Mouse (Mus musculus) embryo, embryonic 10 days (tissue): ENCODE measurements at regions not wholly inside any gene's neighbourhood (a gene's known extent, or its start where the extent isn't known, plus 50 kb on each side); places are given as distances from the start of the nearest gene placed in this dataset.
"Not testable (repeated sequence)": the region's sequence is repeated elsewhere in the genome, so short reads cannot be mapped to it uniquely, and the experiment has no call there.

ENCODE experiments used
- DNase-seq: peaks from one replicate; pipeline ENCODE4 v3.0.0-alpha.2; 2015; ENCODE audit warnings: low spot score

- no peak for DNase-seq
Observed at GRCm38 (mm10) chr3:6886200-6887052, 266.2 kb upstream of the 1700008P02Rik start.

- no peak for DNase-seq
Observed at GRCm38 (mm10) chr3:6883401-6883800, 263.2 kb upstream of the 1700008P02Rik start.

GRCm38 (mm10) chr3:6876265-6876664 is 256.0 kb upstream of the 1700008P02Rik start:
- DNase-seq = no peak

- DNase-seq = no peak
Observed at GRCm38 (mm10) chr3:6872170-6872569, 251.9 kb upstream of the 1700008P02Rik start.

GRCm38 (mm10) chr3:6871752-6872151 is 251.5 kb upstream of the 1700008P02Rik start:
- DNase-seq = no peak

GRCm38 (mm10) chr3:6866148-6866483 is 245.9 kb upstream of the 1700008P02Rik start:
- DNase-seq = no peak

GRCm38 (mm10) chr3:6865462-6866147 is 245.4 kb upstream of the 1700008P02Rik start:
- no peak for DNase-seq

- DNase-seq = no peak
Observed at GRCm38 (mm10) chr3:6859866-6860180, 239.6 kb upstream of the 1700008P02Rik start.

- DNase-seq = no peak
Observed at GRCm38 (mm10) chr3:6858982-6859865, 239.0 kb upstream of the 1700008P02Rik start.

GRCm38 (mm10) chr3:6819332-6819731 is 199.1 kb upstream of the 1700008P02Rik start:
- DNase-seq = peak; percentile 15

- DNase-seq = peak; percentile 52
Observed at GRCm38 (mm10) chr3:6812346-6812745, 192.1 kb upstream of the 1700008P02Rik start.

GRCm38 (mm10) chr3:6809381-6809950 is 189.2 kb upstream of the 1700008P02Rik start:
- no peak for DNase-seq

GRCm38 (mm10) chr3:6800092-6800716 is 180.0 kb upstream of the 1700008P02Rik start:
- not testable (repeated sequence) for DNase-seq

- no peak for DNase-seq
Observed at GRCm38 (mm10) chr3:6768506-6768905, 148.3 kb upstream of the 1700008P02Rik start.

- not testable (repeated sequence) for DNase-seq
Observed at GRCm38 (mm10) chr3:6768085-6768484, 147.8 kb upstream of the 1700008P02Rik start.

GRCm38 (mm10) chr3:6759172-6759571 is 138.9 kb upstream of the 1700008P02Rik start:
- DNase-seq = no peak

- no peak for DNase-seq
Observed at GRCm38 (mm10) chr3:6757562-6757961, 137.3 kb upstream of the 1700008P02Rik start.

GRCm38 (mm10) chr3:6750746-6751145 is 130.5 kb upstream of the 1700008P02Rik start:
- DNase-seq = not testable (repeated sequence)

- no peak for DNase-seq
Observed at GRCm38 (mm10) chr3:6731372-6732297, 111.4 kb upstream of the 1700008P02Rik start.

GRCm38 (mm10) chr3:6730066-6730465 is 109.8 kb upstream of the 1700008P02Rik start:
- no peak for DNase-seq

- no peak for DNase-seq
Observed at GRCm38 (mm10) chr3:6683679-6684078, 63.4 kb upstream of the 1700008P02Rik start.
